Mouse (Mus musculus) liver, embryonic 14.5 days (tissue): Measurements from ENCODE around the gene Slpi.

Experiments used
- CTCF ChIP-seq: IDR thresholded peaks from 2 replicates; pipeline ENCODE4 v1.5.1; 2016; ENCODE audit warnings: antibody characterized with exemption, low read depth, control low read depth
- EP300 ChIP-seq: IDR thresholded peaks from 2 replicates; pipeline ENCODE4 v1.6.1; 2016; ENCODE audit warnings: antibody characterized with exemption, low read depth

GRCm38 (mm10) chr2:164421979-164422378 lies 33.1 kb upstream of the Slpi start:
- TF ChIP-seq CTCF (no peak), EP300 (no peak)
